Mouse (Mus musculus): Measurements from ENCODE around the gene Glra4. TPM values are rescaled to one million over a fixed set of nuclear protein-coding genes. Genes with fewer than 3 reads are reported as not detected.

Gene Glra4
- polyA plus RNA-seq, 1 experiment from 2014 or later, result not detected

Other genes with a start within 250 kb of the Glra4 start
- not detected in 2 replicates for gene Kir3dl2, start 236.1 kb downstream of the Glra4 start, polyA plus RNA-seq (2014; fragmentation: Nextera tagmentation; extraction: Ambion mirVana)
- gene Tceal3, start 189.3 kb downstream of the Glra4 start, polyA plus RNA-seq (2014; fragmentation: Nextera tagmentation; extraction: Ambion mirVana), result 10.5 and 10.6 TPM in 2 replicates
- 11.9 and 12.3 TPM in 2 replicates for gene Tceal1, start 72.2 kb downstream of the Glra4 start, polyA plus RNA-seq (2014; fragmentation: Nextera tagmentation; extraction: Ambion mirVana)
- gene Morf4l2, start 36.5 kb downstream of the Glra4 start, polyA plus RNA-seq (2014; fragmentation: Nextera tagmentation; extraction: Ambion mirVana), result 635 and 657 TPM in 2 replicates
- 15.4 and 16.6 TPM in 2 replicates for gene Plp1, start 42.5 kb upstream of the Glra4 start, polyA plus RNA-seq (2014; fragmentation: Nextera tagmentation; extraction: Ambion mirVana)
- gene Rab9b, start 88.6 kb upstream of the Glra4 start, polyA plus RNA-seq (2014; fragmentation: Nextera tagmentation; extraction: Ambion mirVana), result 6.9 TPM in 2 replicates
- not detected in 2 replicates for gene H2bfm, start 147.2 kb upstream of the Glra4 start, polyA plus RNA-seq (2014; fragmentation: Nextera tagmentation; extraction: Ambion mirVana)
- 68.8 and 68.9 TPM in 2 replicates for gene Tmsb15b2, start 195.4 kb upstream of the Glra4 start, polyA plus RNA-seq (2014; fragmentation: Nextera tagmentation; extraction: Ambion mirVana)
- 4.3 and 9.0 TPM in 2 replicates for gene Tmsb15l, start 196.7 kb upstream of the Glra4 start, polyA plus RNA-seq (2014; fragmentation: Nextera tagmentation; extraction: Ambion mirVana)
- 28.7 and 31.1 TPM in 2 replicates for gene Tmsb15b1, start 196.7 kb upstream of the Glra4 start, polyA plus RNA-seq (2014; fragmentation: Nextera tagmentation; extraction: Ambion mirVana)
- 90.7 and 98.9 TPM in 2 replicates for gene Zcchc18, start 213.0 kb upstream of the Glra4 start, polyA plus RNA-seq (2014; fragmentation: Nextera tagmentation; extraction: Ambion mirVana)

Data from hindbrain, embryonic 11.5 days (tissue).